Comparison of ENCODE assay signal across 8 mouse cellular contexts in genomic region chr5:36040398-36041235, GRCm38 (mm10).
A peak's percentile ranks its signal among the peaks of the same experiment; 100 is the strongest.
DNase-seq lines count a peak whose midpoint lies in the region; ATAC-seq lines count a peak whose summit lies in the region.

No protein-coding gene starts in this region.

- peaks cover 14% of the 10 kb centered on the region for H3K4me1 ChIP-seq in kidney, embryonic 15.5 days
- H3K4me1 ChIP-seq in forebrain, embryonic 15.5 days = peaks cover 19% of the 10 kb centered on the region
- H3K4me1 ChIP-seq in hindbrain, embryonic 14.5 days (replicated peaks; ENCODE audit: control insufficient read depth, insufficient read depth, low read length) = peaks cover 15% of the 10 kb centered on the region
- H3K4me1 ChIP-seq in midbrain, embryonic 16.5 days (ENCODE audit: control insufficient read depth, insufficient read depth, low read length) = peaks cover 6% of the 10 kb centered on the region; the same call in 1 of the 2 replicates

- H3K9me3 ChIP-seq in kidney, embryonic 15.5 days (replicated peaks) = no peaks in the 10 kb centered on the region
- H3K9me3 ChIP-seq in forebrain, embryonic 15.5 days = no peaks in the 10 kb centered on the region
- no peaks in the 10 kb centered on the region for H3K9me3 ChIP-seq in hindbrain, embryonic 14.5 days (ENCODE audit: control insufficient read depth, low read length)
- H3K9me3 ChIP-seq in midbrain, embryonic 16.5 days (replicated peaks; ENCODE audit: control insufficient read depth, low read length, poor library complexity, severe bottlenecking) = no peaks in the 10 kb centered on the region

- H3K27ac ChIP-seq in kidney, embryonic 15.5 days = 0 out of 2 replicates have a peak overlapping the region, but pooled peaks have one; percentile 7
- H3K27ac ChIP-seq in forebrain, embryonic 15.5 days (replicated peaks) = peak overlapping the region; percentile 78
- peak overlapping the region; percentile 66 for H3K27ac ChIP-seq in hindbrain, embryonic 14.5 days
- H3K27ac ChIP-seq in midbrain, embryonic 16.5 days (ENCODE audit: low read length) = peak overlapping the region; percentile 63

- 60% methylated on average over 13 of the region's 13 CpGs for WGBS in kidney, embryonic 15.5 days
- 35% methylated on average over 13 of the region's 13 CpGs for WGBS in forebrain, embryonic 15.5 days
- WGBS in hindbrain, embryonic 14.5 days = 57% methylated on average over 13 of the region's 13 CpGs
- 48% methylated on average over 13 of the region's 13 CpGs for WGBS in midbrain, embryonic 16.5 days

- no peaks in the 10 kb centered on the region for H3K27me3 ChIP-seq in kidney, embryonic 15.5 days
- H3K27me3 ChIP-seq in forebrain, embryonic 15.5 days = no peaks in the 10 kb centered on the region
- no peaks in the 10 kb centered on the region for H3K27me3 ChIP-seq in hindbrain, embryonic 14.5 days (ENCODE audit: control insufficient read depth, insufficient read depth, low read length)
- no peaks in the 10 kb centered on the region for H3K27me3 ChIP-seq in midbrain, embryonic 16.5 days (ENCODE audit: control insufficient read depth, insufficient read depth, low read depth, low read length)

- 0 out of 2 replicates have a peak, but pooled peaks cover 3% of the 10 kb centered on the region for H3K36me3 ChIP-seq in kidney, embryonic 15.5 days
- H3K36me3 ChIP-seq in forebrain, embryonic 15.5 days = no peaks in the 10 kb centered on the region
- H3K36me3 ChIP-seq in hindbrain, embryonic 14.5 days (replicated peaks; ENCODE audit: control insufficient read depth, insufficient read depth) = peaks cover 4% of the 10 kb centered on the region; the same call in 1 of the 2 replicates
- no peaks in the 10 kb centered on the region for H3K36me3 ChIP-seq in midbrain, embryonic 16.5 days (ENCODE audit: control insufficient read depth, insufficient read depth, low read length)

- no peak; the same call in 1 of the 2 replicates for ATAC-seq in kidney, embryonic 15.5 days (replicated peaks; ENCODE audit: low FRiP score)
- ATAC-seq in forebrain, embryonic 15.5 days (replicated peaks) = peak; percentile 91
- ATAC-seq in hindbrain, embryonic 14.5 days (ENCODE audit: low FRiP score) = peak; percentile 71
- ATAC-seq in midbrain, embryonic 16.5 days = peak; percentile 85

- H3K9ac ChIP-seq in kidney, embryonic 15.5 days = no peak overlapping the region
- H3K9ac ChIP-seq in forebrain, embryonic 15.5 days (replicated peaks) = no peak overlapping the region
- H3K9ac ChIP-seq in hindbrain, embryonic 14.5 days = no peak overlapping the region
- H3K9ac ChIP-seq in midbrain, embryonic 16.5 days (ENCODE audit: low read depth, low read length) = no peak overlapping the region

- DNase-seq in kidney, adult 9 months = no peak
- DNase-seq in adrenal gland, adult 2 months = peak; percentile 49
- peak; percentile 74 for DNase-seq in hindbrain, embryonic 14.5 days (ENCODE audit: low spot score)
- no peak for DNase-seq in c-Kit-positive CD71-positive TER-119-positive erythroid progenitor cells, embryonic 14.5 days (ENCODE audit: low spot score)
- DNase-seq in adipocyte (ENCODE audit: low spot score) = no peak

- no peak overlapping the region for H3K4me3 ChIP-seq in kidney, embryonic 15.5 days (replicated peaks)
- no peak overlapping the region for H3K4me3 ChIP-seq in forebrain, embryonic 15.5 days
- H3K4me3 ChIP-seq in hindbrain, embryonic 14.5 days (replicated peaks; ENCODE audit: low read length) = no peak overlapping the region
- H3K4me3 ChIP-seq in midbrain, embryonic 16.5 days (ENCODE audit: low read depth, low read length) = no peak overlapping the region

- no peak overlapping the region for H3K4me2 ChIP-seq in kidney, embryonic 15.5 days
- no peak overlapping the region for H3K4me2 ChIP-seq in forebrain, embryonic 15.5 days (replicated peaks)
- H3K4me2 ChIP-seq in hindbrain, embryonic 14.5 days (replicated peaks) = no peak overlapping the region
- no peak overlapping the region for H3K4me2 ChIP-seq in midbrain, embryonic 16.5 days (ENCODE audit: low read length)

Comparison
In these comparisons a context has a peak if more than half of its experiments do, and no peak if none do; other contexts are left out.
1. H3K27ac ChIP-seq: peak in every context shown above with its lines; median percentile 78 in forebrain, embryonic 15.5 days; 66 in hindbrain, embryonic 14.5 days; 63 in midbrain, embryonic 16.5 days; 7 in kidney, embryonic 15.5 days.
2. DNase-seq: peak in adrenal gland, adult 2 months (single experiment) and hindbrain, embryonic 14.5 days (single experiment); none in kidney, adult 9 months (single experiment), c-Kit-positive CD71-positive TER-119-positive erythroid progenitor cells, embryonic 14.5 days (single experiment) and adipocyte (single experiment).